Mouse (Mus musculus) forebrain, embryonic 13.5 days (tissue): ENCODE results near the gene Glb1l. TPM values are rescaled to one million over a fixed set of nuclear protein-coding genes. Genes with fewer than 3 reads are reported as not detected.

Experiments used
- ATAC-seq: fragments of 200-750 bp; cut with Nextera tagmentation; 2 replicates; pipeline ENCODE4 v1.8.0; 2017
- H3K27ac ChIP-seq: fragments of 300-500 bp; sonication (generic); 2 replicates; pipeline ENCODE4 v1.5.1; 2015; ENCODE audit warnings: inconsistent platforms, mild to moderate bottlenecking, moderate library complexity
- H3K27me3 ChIP-seq: fragments of 300-500 bp; sonication (generic); 2 replicates; pipeline ENCODE4 v1.6.1; 2015; ENCODE audit warnings: mild to moderate bottlenecking, inconsistent platforms
- H3K36me3 ChIP-seq: fragments of 300-500 bp; sonication (generic); 2 replicates; pipeline ENCODE4 v1.6.1; 2015; ENCODE audit warnings: mild to moderate bottlenecking, inconsistent platforms; ENCODE audit not compliant: poor library complexity, severe bottlenecking
- H3K4me1 ChIP-seq: fragments of 300-500 bp; sonication (generic); 2 replicates; pipeline ENCODE4 v1.6.1; 2015; ENCODE audit warnings: inconsistent platforms
- H3K4me2 ChIP-seq: fragments of 300-500 bp; sonication (generic); 2 replicates; pipeline ENCODE4 v1.6.1; 2015; ENCODE audit warnings: inconsistent platforms, mild to moderate bottlenecking, moderate library complexity
- H3K4me3 ChIP-seq: fragments of 300-500 bp; sonication (generic); 2 replicates; pipeline ENCODE4 v1.5.1; 2015; ENCODE audit warnings: mild to moderate bottlenecking, inconsistent platforms
- H3K9ac ChIP-seq: fragments of 300-500 bp; sonication (generic); 2 replicates; pipeline ENCODE4 v1.6.1; 2015; ENCODE audit warnings: mild to moderate bottlenecking, inconsistent platforms
- H3K9me3 ChIP-seq: fragments of 300-500 bp; sonication (generic); replicated peaks from 2 replicates; pipeline ENCODE4 v1.6.1; 2016; ENCODE audit warnings: inconsistent platforms
- WGBS: fragments of 180-500 bp; shearing (Covaris S2); methylation state at CpG from one replicate; pipeline ENCODE4 v1.1.7; 2015; 5-methylcytosine and 5-hydroxymethylcytosine counted together
- polyA plus RNA-seq: library from polyadenylated mRNA; unstranded; fragments of >200 nt; fragmentation: Nextera tagmentation; extraction: Ambion mirVana; gene quantifications from 2 replicates; pipeline ENCODE4 v1.2.1, GENCODE M21; 2015

The Glb1l gene
- polyA plus RNA-seq, 1 experiment from 2014 or later = 14.6 TPM

DNA sequence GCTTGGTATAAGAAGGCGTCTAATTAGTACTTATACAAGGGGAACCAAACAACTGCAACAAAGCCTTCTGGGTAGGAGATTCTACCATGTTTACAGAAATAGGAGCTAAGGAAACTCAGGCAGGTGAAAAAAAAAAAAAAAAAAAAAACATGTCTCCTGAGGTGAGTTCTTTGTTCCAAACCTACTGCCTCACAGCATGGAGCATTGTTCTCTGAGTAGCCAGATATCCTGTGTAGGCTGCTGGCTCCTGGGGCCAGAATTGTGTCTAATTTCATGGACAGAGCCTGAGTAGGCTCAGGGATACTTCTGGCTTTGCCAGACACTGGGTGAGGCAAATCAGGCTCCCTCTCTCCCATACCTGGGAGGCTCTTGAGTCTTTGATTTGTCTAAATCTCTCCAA is 17.0 kb upstream of the Glb1l start:
- ATAC-seq = no peak
- no peak overlapping the region for H3K4me2 ChIP-seq
- no peak overlapping the region for H3K4me3 ChIP-seq
- no peak overlapping the region for H3K9ac ChIP-seq
- H3K36me3 ChIP-seq = no peaks in the 10 kb centered on the region
- no peaks in the 10 kb centered on the region for H3K9me3 ChIP-seq
- WGBS = 64% methylated on average over 1 of the region's 1 CpGs
- H3K27me3 ChIP-seq = peaks cover 18% of the 10 kb centered on the region
- H3K4me1 ChIP-seq = no peaks in the 10 kb centered on the region
- no peak overlapping the region for H3K27ac ChIP-seq

DNA sequence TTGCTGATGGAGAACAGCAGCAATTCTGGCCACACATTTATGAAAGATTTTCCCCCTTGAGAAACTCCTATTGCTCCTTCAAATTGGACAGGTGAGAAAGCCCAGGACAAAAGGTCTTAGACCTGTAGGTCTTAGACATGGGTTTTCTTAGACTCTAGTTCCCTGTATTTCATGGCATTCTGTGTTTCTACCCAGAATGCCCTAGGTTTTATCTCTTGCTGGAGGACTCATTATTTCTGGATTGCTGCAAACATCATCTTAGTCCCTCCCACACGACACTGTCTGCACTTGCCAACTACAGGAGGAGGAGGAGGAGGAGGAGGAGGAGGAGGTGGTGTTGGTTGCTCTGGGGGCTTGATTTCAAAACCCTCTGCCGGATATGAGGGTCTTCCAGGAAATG is 15.5 kb upstream of the Glb1l start:
- H3K36me3 ChIP-seq = no peaks in the 10 kb centered on the region
- no peak overlapping the region for H3K27ac ChIP-seq
- H3K4me2 ChIP-seq = no peak overlapping the region
- H3K4me3 ChIP-seq = no peak overlapping the region
- no peak overlapping the region for H3K9ac ChIP-seq
- H3K9me3 ChIP-seq = no peaks in the 10 kb centered on the region
- 54% methylated on average over 2 of the region's 2 CpGs for WGBS
- H3K27me3 ChIP-seq = peaks cover 33% of the 10 kb centered on the region
- no peaks in the 10 kb centered on the region for H3K4me1 ChIP-seq
- ATAC-seq = no peak

- H3K36me3 ChIP-seq = no peaks in the 10 kb centered on the region
- H3K4me2 ChIP-seq = no peak overlapping the region
- no peaks in the 10 kb centered on the region for H3K9me3 ChIP-seq
- no peaks in the 10 kb centered on the region for H3K4me1 ChIP-seq
- H3K27me3 ChIP-seq = peaks cover 37% of the 10 kb centered on the region
- ATAC-seq = no peak
- no peak overlapping the region for H3K4me3 ChIP-seq
- H3K9ac ChIP-seq = no peak overlapping the region
- no peak overlapping the region for H3K27ac ChIP-seq
- 58% methylated on average over 3 of the region's 3 CpGs for WGBS
Observed at GRCm38 (mm10) chr1:75225473-75225872, 14.9 kb upstream of the Glb1l start.

DNA sequence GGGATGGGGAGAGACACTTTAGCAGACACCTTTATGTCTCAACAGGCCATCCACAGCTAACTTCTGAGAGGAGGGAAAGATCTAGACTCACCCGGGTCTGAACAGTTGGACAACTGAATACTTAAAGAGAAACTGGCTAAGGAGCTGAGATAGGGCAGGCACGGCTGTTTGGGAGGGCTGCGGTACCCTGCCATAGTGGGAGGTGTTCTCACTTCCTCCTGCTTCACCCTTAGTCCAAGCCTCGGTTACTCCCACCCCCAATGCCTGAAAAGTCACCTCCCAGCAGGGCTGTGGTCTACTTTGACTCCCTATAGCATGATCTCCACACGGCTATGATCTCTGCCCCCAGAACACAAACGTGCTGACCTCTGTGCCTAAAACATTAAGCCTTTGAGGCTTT is 12.9 kb upstream of the Glb1l start:
- WGBS = 74% methylated on average over 6 of the region's 6 CpGs
- no peaks in the 10 kb centered on the region for H3K9me3 ChIP-seq

DNA sequence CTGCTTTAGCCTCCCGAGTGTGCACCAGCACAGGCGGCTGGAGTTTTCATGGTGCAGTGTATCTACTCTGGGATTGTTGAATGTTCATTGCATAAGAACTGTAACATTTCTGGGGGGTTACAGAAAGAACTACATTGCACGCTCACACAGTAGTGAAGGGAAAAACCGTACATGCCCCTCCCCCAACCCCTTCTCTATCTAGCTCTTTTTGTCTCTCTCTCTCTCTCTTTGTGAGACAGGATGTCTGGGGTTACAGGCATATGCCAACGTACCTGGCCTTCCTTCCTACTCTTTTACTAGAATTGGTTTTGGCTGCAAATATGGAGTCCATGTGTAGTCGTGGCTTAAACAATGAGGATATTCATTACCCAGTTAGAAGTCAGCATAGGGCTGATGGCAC is 12.3 kb upstream of the Glb1l start:
- Histone ChIP-seq H3K4me3 (no peak overlapping the region), H3K27ac (no peak overlapping the region), H3K27me3 (peaks cover 54% of the 10 kb centered on the region), H3K4me1 (peaks cover 18% of the 10 kb centered on the region), H3K9ac (no peak overlapping the region), H3K4me2 (no peak overlapping the region), H3K9me3 (no peaks in the 10 kb centered on the region), H3K36me3 (no peaks in the 10 kb centered on the region)
- no peak for ATAC-seq
- 87% methylated on average over 6 of the region's 6 CpGs for WGBS

More for the DNA sequence above, 12.9 kb upstream of the Glb1l start:
- H3K27ac ChIP-seq = no peak overlapping the region
- peaks cover 13% of the 10 kb centered on the region for H3K4me1 ChIP-seq
- H3K36me3 ChIP-seq = no peaks in the 10 kb centered on the region
- H3K9ac ChIP-seq = no peak overlapping the region
- H3K4me2 ChIP-seq = no peak overlapping the region
- ATAC-seq = no peak
- peaks cover 48% of the 10 kb centered on the region for H3K27me3 ChIP-seq
- no peak overlapping the region for H3K4me3 ChIP-seq

DNA sequence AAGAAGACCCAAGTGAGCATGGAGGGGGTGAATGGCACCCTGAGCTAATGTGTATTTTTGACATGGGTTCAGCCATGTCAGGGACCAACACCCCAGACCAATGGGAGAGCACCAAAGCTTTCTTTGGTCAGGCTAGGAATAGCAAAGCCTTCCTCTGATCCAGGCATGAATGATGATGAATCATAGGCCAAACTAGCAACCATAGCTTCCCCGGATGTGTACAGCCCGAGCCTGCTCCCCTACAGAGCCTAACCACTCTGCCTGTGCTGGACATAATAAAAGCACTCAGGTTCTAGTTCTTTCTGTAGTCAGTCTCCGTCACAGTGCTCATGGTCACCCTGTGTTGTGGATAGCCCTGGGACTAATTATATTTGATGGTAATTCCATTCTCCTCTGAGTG is 10.9 kb upstream of the Glb1l start:
- no peak for ATAC-seq
- H3K4me1 ChIP-seq = peaks cover 21% of the 10 kb centered on the region
- no peaks in the 10 kb centered on the region for H3K9me3 ChIP-seq
- no peaks in the 10 kb centered on the region for H3K36me3 ChIP-seq
- no peak overlapping the region for H3K27ac ChIP-seq
- H3K9ac ChIP-seq = no peak overlapping the region
- no peak overlapping the region for H3K4me2 ChIP-seq
- H3K4me3 ChIP-seq = no peak overlapping the region
- 75% methylated on average over 3 of the region's 3 CpGs for WGBS
- peaks cover 68% of the 10 kb centered on the region for H3K27me3 ChIP-seq

DNA sequence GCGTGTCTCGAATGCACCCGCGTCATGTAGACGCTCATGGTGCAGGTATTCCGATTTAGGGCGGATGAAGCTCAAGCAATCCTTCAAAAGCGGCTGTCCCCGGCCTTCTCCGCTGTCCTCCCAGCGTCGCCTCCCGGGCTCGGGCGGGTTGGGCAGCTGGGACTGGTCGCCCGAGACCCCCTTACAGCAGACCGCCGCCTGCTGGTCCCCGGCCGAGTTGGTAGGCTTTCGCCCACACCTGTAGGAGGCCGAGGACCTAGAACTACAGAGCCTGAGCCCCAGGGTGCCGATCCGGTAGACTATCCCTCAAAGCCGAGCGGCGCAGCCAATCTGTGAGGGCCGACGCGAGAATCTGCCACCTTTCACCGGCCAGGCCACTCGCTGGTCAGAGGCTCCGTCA is 8.9 kb upstream of the Glb1l start, which contains the start of gene Tuba4a:
Gene Tuba4a, minus strand, starts transcription at position 335 of the 400 bp plus-strand sequence.
- peak within 1 kb of the TSS; percentile 54 for H3K4me3 ChIP-seq
- peaks cover 17% of the 10 kb centered on the region for H3K36me3 ChIP-seq
- peak within 1 kb of the TSS; percentile 65 for H3K9ac ChIP-seq
- peaks cover 79% of the 10 kb centered on the region for H3K27me3 ChIP-seq
- peak within 1 kb of the TSS; percentile 8; the same call in 1 of the 2 replicates for H3K27ac ChIP-seq
- peak within 1 kb of the TSS; percentile 91 for H3K4me2 ChIP-seq
- no peaks in the 10 kb centered on the region for H3K9me3 ChIP-seq
- WGBS = under 1% methylated on average over 34 of the region's 34 CpGs
- peak; percentile 48 for ATAC-seq
- H3K4me1 ChIP-seq = peaks cover 21% of the 10 kb centered on the region

- Histone ChIP-seq H3K4me2 (peak overlapping the region; percentile 91), H3K27ac (no peak overlapping the region), H3K36me3 (peaks cover 22% of the 10 kb centered on the region), H3K4me1 (peaks cover 21% of the 10 kb centered on the region), H3K4me3 (peak overlapping the region; percentile 54), H3K9me3 (no peaks in the 10 kb centered on the region), H3K9ac (peak overlapping the region; percentile 65), H3K27me3 (peaks cover 79% of the 10 kb centered on the region)
- peak; percentile 86 for ATAC-seq
- WGBS = under 1% methylated on average over 24 of the region's 24 CpGs
Observed at GRCm38 (mm10) chr1:75219078-75219477, 8.5 kb upstream of the Glb1l start.

- Histone ChIP-seq H3K27me3 (peaks cover 78% of the 10 kb centered on the region), H3K4me1 (peaks cover 21% of the 10 kb centered on the region), H3K27ac (peak overlapping the region; percentile 20), H3K36me3 (peaks cover 29% of the 10 kb centered on the region), H3K4me2 (peak overlapping the region; percentile 91), H3K9ac (peak overlapping the region; percentile 65), H3K4me3 (peak overlapping the region; percentile 54), H3K9me3 (no peaks in the 10 kb centered on the region)
- 1% methylated on average over 35 of the region's 38 CpGs for WGBS
- ATAC-seq = peak; percentile 56
Observed at GRCm38 (mm10) chr1:75218227-75219001, 7.8 kb upstream of the Glb1l start.

GRCm38 (mm10) chr1:75217893-75218226 is 7.2 kb upstream of the Glb1l start:
- no peak for ATAC-seq
- peak overlapping the region; percentile 91 for H3K4me2 ChIP-seq
- H3K27ac ChIP-seq = peak overlapping the region; percentile 20; the same call in 1 of the 2 replicates
- peaks cover 34% of the 10 kb centered on the region for H3K36me3 ChIP-seq
- peak overlapping the region; percentile 54 for H3K4me3 ChIP-seq
- peak overlapping the region; percentile 65; the same call in 1 of the 2 replicates for H3K9ac ChIP-seq
- peaks cover 23% of the 10 kb centered on the region for H3K4me1 ChIP-seq
- peaks cover 73% of the 10 kb centered on the region for H3K27me3 ChIP-seq
- H3K9me3 ChIP-seq = no peaks in the 10 kb centered on the region
- 5% methylated on average over 6 of the region's 6 CpGs for WGBS

DNA sequence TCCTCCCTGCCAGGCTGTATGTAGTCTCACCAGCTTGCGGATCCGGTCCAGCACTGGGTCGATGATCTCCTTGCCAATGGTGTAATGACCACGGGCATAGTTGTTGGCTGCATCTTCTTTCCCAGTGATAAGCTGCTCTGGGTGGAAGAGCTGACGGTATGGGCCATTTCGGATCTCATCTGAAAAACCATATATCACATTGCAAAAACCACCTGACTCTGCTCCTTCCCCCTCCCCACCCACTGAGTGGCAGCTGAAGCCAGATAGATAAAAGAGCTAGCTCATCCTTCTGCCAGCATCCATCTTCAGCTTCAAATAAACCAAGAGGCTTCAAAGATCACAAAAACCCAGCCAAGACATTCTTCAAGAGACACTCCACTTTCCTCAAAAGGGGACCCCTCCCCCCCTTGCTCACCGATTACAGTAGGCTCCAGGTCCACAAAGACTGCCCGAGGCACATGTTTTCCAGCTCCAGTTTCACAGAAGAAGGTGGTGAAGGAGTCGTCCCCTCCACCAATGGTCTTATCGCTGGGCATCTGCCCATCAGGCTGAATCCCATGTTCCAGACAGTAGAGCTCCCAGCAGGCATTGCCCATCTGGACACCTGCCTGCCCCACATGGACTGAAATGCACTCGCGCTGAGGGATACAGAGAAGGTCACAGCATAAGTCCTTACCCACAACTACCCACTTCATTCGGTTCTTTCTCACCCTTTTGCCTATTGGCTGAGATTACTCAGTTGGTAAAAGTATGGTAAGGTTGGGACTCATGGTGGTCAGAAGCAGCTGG is 6.4 kb upstream of the Glb1l start:
- no peak for ATAC-seq

GRCm38 (mm10) chr1:75215785-75216184 is 5.2 kb upstream of the Glb1l start:
- Histone ChIP-seq H3K9ac (no peak overlapping the region), H3K4me2 (no peak overlapping the region), H3K4me1 (peaks cover 42% of the 10 kb centered on the region), H3K36me3 (peaks cover 46% of the 10 kb centered on the region), H3K9me3 (no peaks in the 10 kb centered on the region), H3K27me3 (peaks cover 53% of the 10 kb centered on the region), H3K27ac (no peak overlapping the region), H3K4me3 (no peak overlapping the region)
- ATAC-seq = no peak
- WGBS = 95% methylated on average over 9 of the region's 9 CpGs

More for the DNA sequence above, 6.4 kb upstream of the Glb1l start:
- 82% methylated on average over 13 of the region's 13 CpGs for whole genome bisulfite sequencing
- Histone ChIP-seq H3K9ac (no peak overlapping the region), H3K4me3 (0 out of 2 replicates have a peak overlapping the region, but pooled peaks have one; percentile 54), H3K36me3 (peaks cover 43% of the 10 kb centered on the region), H3K4me1 (peaks cover 32% of the 10 kb centered on the region), H3K4me2 (peak overlapping the region; percentile 19; the same call in 1 of the 2 replicates), H3K9me3 (no peaks in the 10 kb centered on the region), H3K27ac (peak overlapping the region; percentile 19; the same call in 1 of the 2 replicates), H3K27me3 (peaks cover 65% of the 10 kb centered on the region)
